Mouse (Mus musculus) ovary, adult 18-20 months (tissue): ENCODE measurements around the gene Ergic3.
A peak's percentile ranks its signal among the peaks of the same experiment; 100 is the strongest.

ENCODE experiments used
- DNase-seq: peaks from one replicate; pipeline ENCODE4 v3.0.0; 2022; ENCODE audit warnings: low spot score, mixed read lengths

Gene Ergic3

GRCm38 (mm10) chr2:156007888-156008532 is at the start of gene Ergic3, which contains the start of gene 6430550D23Rik:
TSS of gene Ergic3 (plus strand) at chr2:156008045.
TSS of gene 6430550D23Rik (minus strand) at chr2:156007977.
- peak; percentile 98 for DNase-seq

DNA sequence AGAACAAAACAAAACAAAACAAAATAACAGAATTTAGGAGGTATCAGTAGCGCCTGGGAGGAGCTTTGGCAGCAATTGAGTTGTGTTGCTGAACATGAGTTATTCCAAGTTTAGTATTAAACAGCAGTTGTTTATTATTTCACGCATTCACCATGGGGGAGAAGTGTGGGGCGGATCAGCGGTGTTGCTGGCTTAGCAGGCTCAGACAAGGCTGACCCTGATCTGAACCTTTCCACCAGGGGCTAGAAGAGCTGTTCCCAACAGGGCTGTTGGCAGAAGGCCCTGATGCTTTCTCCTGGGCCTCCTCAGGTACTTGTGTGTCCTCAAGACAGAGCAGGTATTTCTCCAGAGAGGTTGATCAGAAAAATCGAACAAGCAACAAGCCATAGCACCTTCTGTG is 47.9 kb upstream of the Ergic3 start:
- no peak for DNase-seq

DNA sequence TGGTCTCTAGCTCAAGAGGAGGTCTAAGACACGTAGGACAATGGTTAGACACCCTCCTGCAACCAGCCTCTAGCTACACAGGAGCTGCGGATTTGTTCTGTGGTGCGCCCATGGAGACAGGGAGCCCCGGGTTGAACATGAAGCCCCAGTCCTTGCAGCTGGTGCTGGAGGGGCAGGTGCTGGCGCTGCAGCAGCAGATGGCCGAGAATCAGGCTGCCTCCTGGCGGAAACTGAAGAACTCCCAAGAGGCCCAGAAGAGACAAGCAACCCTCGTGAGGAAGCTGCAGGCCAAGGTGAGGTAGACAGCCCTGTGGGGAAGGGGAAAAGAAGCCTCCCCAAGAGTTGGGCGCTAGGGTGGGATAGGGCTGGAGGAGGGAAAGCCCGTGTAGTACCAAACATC is 46.0 kb upstream of the Ergic3 start:
- DNase-seq: no peak

- no peak for DNase-seq
Observed at GRCm38 (mm10) chr2:155962991-155963390, 44.9 kb upstream of the Ergic3 start.

- no peak for DNase-seq
Observed at GRCm38 (mm10) chr2:155973348-155973747, 34.5 kb upstream of the Ergic3 start.

DNA sequence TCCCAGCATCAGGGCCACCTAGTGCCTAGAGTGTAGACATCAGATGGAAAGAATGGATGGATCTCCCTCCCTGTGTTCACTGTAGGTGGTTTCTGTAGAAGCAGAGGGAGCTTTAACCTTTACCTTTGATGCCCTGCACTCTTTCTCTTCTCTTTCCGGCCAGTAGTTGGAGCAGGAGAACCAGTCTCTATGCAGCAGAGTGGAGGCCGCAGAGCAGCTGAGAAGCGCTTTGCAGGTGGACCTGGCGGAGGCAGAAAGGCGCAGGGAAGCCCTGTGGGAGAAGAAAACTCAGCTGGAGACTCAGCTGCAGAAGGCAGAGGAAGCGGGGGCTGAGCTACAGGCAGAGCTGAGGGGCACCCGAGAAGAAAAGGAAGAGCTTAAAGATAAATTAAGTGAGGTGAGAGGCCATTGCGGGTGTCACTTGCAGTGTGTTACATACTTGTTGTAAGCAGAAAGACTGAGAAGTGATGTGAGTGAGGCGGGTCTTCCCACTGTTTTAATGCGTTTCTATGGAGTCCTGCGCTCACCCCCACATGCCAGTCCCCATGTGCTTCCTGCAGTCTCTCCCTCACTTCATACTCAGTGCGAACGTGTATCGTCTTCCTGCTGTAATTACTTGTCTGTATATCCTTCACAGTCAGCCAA is 33.6 kb upstream of the Ergic3 start:
- DNase-seq: no peak

DNA sequence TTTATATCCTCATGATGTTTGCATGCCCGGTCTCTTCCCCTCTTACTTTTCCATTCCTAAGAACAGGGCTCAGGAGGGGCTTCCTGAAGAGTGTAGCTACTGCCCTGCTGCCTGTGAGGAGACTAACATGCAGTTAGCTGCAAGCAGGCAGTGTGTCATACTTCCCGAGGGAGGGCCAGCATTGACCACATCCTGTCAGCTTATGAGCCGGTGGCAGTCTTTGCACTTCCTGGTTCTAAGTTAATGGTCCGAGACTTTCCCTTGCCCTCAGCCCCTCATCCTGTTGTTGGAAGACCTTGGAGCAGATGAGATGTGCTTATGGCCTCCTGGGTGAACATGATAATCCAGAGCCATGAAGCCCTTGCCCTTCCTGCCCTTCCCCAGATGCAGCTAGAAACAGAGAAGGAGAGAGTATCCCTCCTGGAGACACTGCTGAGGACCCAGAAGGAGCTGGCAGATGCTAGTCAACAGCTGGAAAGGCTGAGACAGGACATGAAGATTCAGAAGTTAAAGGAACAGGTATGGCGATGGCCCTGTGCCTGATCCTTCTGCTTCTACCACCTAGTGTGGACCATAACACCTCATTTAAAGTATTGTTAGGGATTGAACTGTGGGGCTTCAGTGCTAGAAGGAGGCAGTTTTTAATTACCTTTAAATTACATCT is 28.4 kb upstream of the Ergic3 start:
- no peak for DNase-seq

GRCm38 (mm10) chr2:155985776-155986175 is 22.1 kb upstream of the Ergic3 start:
- DNase-seq: no peak

DNA sequence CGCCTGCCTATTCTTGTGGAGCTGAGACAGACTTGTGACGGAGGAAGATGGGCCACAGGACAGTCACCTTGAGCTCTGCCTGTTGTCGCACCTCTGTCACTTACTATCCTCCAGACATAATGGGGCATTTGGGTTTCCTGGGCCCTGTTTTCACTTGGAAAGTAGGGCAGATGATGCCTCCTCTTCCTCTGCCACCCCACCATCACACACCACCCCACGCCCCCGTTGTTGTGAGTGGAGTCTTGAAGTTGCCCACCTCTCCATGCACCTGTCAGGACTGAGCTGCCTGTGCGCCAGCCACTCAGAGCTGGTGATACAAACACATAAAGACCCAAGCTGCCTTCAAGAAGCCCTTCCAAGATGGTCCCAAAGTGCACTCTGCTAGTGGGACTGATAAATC is 20.7 kb upstream of the Ergic3 start:
- DNase-seq: no peak

- DNase-seq: no peak
Observed at GRCm38 (mm10) chr2:155989085-155989484, 18.8 kb upstream of the Ergic3 start.

- no peak for DNase-seq
Observed at GRCm38 (mm10) chr2:155991151-155991550, 16.7 kb upstream of the Ergic3 start.

DNA sequence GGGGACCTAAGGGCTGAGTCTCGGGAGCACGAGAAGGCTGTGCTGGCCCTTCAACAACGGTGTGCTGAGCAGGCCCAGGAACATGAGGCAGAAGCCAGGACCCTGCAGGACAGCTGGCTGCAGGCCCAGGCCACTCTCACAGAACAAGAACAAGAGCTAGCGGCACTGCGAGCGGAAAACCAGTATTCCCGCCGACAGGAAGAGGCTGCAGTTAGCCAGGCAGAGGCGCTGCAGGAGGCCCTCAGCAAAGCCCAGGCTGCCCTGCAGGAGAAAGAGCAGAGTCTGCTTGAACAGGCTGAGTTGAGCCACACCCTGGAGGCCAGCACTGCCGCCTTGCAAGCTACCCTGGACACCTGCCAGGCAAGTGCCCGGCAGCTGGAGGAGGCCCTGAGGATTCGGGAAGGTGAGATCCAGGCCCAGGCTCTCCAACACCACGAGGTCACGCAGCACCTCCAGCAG is 16.0 kb upstream of the Ergic3 start:
- DNase-seq: peak; percentile 47

DNA sequence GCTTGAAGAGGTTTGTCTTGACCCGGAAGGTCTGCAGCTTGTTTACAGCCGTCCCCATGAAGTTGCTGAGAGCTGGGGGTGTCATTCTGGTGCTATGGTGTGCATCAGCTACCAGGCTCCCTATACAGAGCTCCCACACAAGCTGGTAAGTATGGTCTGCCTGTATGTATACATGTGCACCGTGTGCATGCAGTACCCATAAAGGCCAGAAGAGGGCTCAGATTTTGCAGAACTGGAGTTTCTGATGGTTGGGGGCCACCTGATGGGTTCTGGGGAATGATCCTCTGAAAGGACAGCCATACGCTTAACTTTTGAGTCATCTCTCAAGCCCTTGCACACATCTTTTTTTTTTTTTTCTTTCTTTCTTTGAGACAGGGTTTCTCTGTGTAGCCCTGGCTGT is 2.5 kb upstream of the Ergic3 start:
- no peak for DNase-seq

GRCm38 (mm10) chr2:156018106-156018505 is 10.3 kb downstream of the Ergic3 start:
- no peak for DNase-seq

- no peak for DNase-seq
Observed at GRCm38 (mm10) chr2:156021219-156021618, 13.4 kb downstream of the Ergic3 start.

DNA sequence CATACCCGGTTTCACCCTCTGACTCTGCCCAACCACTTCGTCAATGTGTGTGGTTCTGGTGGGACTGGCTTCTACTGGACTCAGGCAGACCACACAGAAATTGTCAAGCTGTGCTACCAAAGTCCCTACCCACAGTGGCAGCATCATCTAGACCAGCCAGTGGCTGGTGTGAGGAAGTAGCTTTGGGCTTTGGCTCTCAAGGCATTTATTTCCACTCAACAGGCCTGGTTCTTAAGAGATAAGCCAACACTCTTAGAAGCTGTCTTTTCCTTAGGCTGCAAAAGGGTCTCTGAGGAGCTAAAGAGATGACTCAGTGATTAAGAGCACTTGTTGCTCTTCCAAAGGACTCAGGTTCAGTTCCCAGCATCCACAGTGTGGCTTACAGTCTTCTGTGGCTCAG is 13.9 kb downstream of the Ergic3 start:
- no peak for DNase-seq

DNA sequence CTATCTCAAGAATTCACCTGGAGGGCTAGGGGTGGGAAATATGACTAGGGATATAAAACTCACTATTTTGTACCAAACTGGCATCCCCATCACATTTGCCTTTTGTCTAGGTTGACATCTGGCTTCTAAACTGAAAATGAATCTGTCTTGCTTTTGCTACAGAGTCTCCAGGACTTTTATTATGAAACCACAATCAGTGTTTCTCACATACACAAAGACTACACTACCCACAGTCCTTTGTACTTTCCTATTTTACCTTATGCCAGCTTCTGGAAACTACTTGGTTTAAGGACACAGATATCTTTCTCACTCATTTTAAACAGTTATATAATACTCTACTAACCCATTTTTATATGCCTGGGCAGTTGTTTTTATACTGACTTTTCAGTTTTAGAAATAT is 17.6 kb downstream of the Ergic3 start:
- no peak for DNase-seq

GRCm38 (mm10) chr2:156039390-156039789 is 31.5 kb downstream of the Ergic3 start:
- DNase-seq: no peak

DNA sequence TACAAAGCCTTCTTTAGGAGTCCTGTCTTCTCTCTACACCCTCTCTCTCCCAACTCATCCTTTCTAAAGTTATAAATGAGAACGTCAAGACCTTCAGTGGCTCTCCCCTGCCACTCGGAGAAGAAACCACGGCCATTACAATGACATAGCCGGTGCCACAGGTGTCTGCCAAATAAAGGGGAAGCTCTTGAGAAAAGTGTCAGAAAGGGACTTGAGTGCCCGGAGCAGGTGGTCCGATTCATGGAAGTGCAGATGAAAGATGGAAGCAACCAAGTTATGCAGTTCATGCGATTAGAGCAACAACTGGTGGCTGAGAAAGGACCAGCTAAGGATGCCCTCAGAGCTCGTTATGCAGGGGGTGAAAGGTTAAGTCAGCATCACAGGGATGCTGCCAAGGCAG is 35.1 kb downstream of the Ergic3 start:
- DNase-seq: no peak

DNA sequence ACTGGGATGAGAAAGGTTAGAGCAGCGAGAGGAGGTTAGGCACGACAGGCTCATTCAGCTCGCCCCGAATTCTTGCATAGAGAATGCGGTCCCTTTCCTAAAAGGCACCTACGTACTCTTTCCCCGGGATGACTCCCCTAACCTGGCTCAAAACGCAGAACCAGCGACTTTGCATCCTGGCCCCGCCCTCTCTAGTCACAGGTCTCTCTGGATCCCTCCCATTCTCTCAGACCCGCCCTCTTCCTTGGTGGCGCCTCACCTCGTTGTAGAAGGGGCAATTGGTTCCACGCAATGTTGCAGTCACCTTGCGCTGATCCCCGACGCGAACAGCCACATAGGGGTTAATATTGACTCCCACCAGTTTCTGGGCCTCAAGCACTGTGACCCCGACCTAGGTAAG is 40.1 kb downstream of the Ergic3 start:
- no peak for DNase-seq

- DNase-seq: no peak
Observed at GRCm38 (mm10) chr2:156052816-156053215, 45.0 kb downstream of the Ergic3 start, which contains the start of gene Fer1l4. TSS of gene Fer1l4 (minus strand) at chr2:156052947.

GRCm38 (mm10) chr2:156065099-156066041 is 57.5 kb downstream of the Ergic3 start, which contains the start of gene Spag4:
TSS of gene Spag4 (plus strand) at chr2:156065175.
- DNase-seq: peak; percentile 63
